Mouse (Mus musculus) midbrain, embryonic 11.5 days (tissue): ENCODE measurements at regions not wholly inside any gene's neighbourhood (a gene's known extent, or its start where the extent isn't known, plus 50 kb on each side); places are given as distances from the start of the nearest gene placed in this dataset.

Source experiments
- ATAC-seq: fragments of 200-750 bp; cut with Nextera tagmentation; 2 replicates; pipeline ENCODE4 v1.8.0; 2017; ENCODE audit warnings: moderate TSS enrichment, moderate library complexity; ENCODE audit not compliant: low FRiP score
- DNase-seq: peaks from one replicate; pipeline ENCODE4 v3.0.0; 2015; ENCODE audit warnings: low spot score; ENCODE audit errors: missing footprints
- H3K27ac ChIP-seq: fragments of 300-500 bp; sonication (generic); 2 replicates; pipeline ENCODE4 v1.5.1; 2014; ENCODE audit warnings: low read depth, low read length
- H3K27me3 ChIP-seq: fragments of 300-500 bp; sonication (generic); 2 replicates; pipeline ENCODE4 v1.6.1; 2014; ENCODE audit warnings: mild to moderate bottlenecking, low read length, moderate library complexity, mixed read lengths; ENCODE audit not compliant: control insufficient read depth, insufficient read depth
- H3K36me3 ChIP-seq: fragments of 300-500 bp; sonication (generic); 2 replicates; pipeline ENCODE4 v1.6.1; 2014; ENCODE audit warnings: mild to moderate bottlenecking, low read length, moderate library complexity, mixed read lengths; ENCODE audit not compliant: control insufficient read depth, insufficient read depth
- H3K4me1 ChIP-seq: fragments of 300-500 bp; sonication (generic); 2 replicates; pipeline ENCODE4 v1.6.1; 2014; ENCODE audit warnings: low read length; ENCODE audit not compliant: control insufficient read depth, insufficient read depth
- H3K4me2 ChIP-seq: fragments of 300-500 bp; sonication (generic); 2 replicates; pipeline ENCODE4 v1.6.1; 2014; ENCODE audit warnings: mild to moderate bottlenecking, moderate library complexity
- H3K4me3 ChIP-seq: fragments of 300-500 bp; sonication (generic); 2 replicates; pipeline ENCODE4 v1.5.1; 2014; ENCODE audit warnings: low read depth, low read length
- H3K9ac ChIP-seq: fragments of 300-500 bp; sonication (generic); 2 replicates; pipeline ENCODE4 v1.6.1; 2014; ENCODE audit warnings: low read length
- H3K9me3 ChIP-seq: fragments of 300-500 bp; sonication (generic); 2 replicates; pipeline ENCODE4 v1.6.1; 2016; ENCODE audit warnings: low read length; ENCODE audit not compliant: control insufficient read depth
- WGBS: fragments of 180-500 bp; shearing (Covaris S2); extraction: QIAGEN DNeasy Blood & Tissue Kit; methylation state at CpG from one replicate; pipeline ENCODE4 v1.1.7; 2014; 5-methylcytosine and 5-hydroxymethylcytosine counted together

DNA sequence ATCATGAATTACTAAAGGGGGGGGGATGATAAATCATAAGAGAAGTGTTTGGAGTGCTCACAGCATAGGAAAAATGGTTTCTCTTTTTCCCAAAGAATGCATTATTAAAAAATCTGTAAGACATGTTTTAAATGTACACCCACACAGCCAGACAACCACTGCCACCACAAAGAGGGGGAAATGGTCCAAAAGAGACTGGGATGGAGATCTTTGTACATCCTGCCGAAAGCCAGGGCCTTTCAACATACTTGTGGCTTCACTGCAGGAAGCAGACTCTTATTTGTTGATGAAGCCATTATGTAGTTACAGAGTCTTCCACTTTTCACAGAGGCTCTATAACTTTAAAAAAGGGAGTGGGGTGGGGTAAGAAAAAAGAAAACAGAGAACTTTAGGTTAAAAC, 96.8 kb upstream of the Epha3 start:
- no peak for DNase-seq
- H3K36me3 ChIP-seq: no peaks in the 10 kb centered on the region
- no peak overlapping the region for H3K27ac ChIP-seq
- H3K4me2 ChIP-seq: no peak overlapping the region
- ATAC-seq: no peak
- H3K9ac ChIP-seq: no peak overlapping the region
- no peaks in the 10 kb centered on the region for H3K9me3 ChIP-seq
- WGBS: 63% methylated on average over 1 of the region's 1 CpGs
- no peaks in the 10 kb centered on the region for H3K27me3 ChIP-seq
- no peak overlapping the region for H3K4me3 ChIP-seq
- peaks cover 3% of the 10 kb centered on the region; the same call in 1 of the 2 replicates for H3K4me1 ChIP-seq

DNA sequence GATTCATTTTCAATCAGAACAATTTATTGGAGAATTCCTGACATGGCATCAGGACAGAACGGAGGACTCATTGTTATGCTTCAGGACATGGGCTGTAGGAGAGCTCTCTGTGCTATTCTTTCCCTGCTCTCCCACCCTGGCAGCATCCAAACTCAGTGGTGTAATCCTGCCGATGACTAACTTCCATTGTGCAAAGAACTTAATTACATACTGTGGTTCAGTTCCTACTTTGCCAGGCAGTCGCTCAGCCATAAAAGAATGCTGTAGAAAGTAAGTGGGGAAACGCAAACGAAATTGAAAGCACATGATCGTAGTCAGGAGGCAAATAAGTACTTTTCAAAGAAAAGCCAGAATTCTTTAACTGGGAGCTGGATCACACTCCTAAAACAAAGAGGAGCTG, 94.2 kb upstream of the Epha3 start:
- Histone ChIP-seq H3K9me3 (no peaks in the 10 kb centered on the region), H3K9ac (peak overlapping the region; percentile 24; the same call in 1 of the 2 replicates), H3K4me1 (peaks cover 3% of the 10 kb centered on the region; the same call in 1 of the 2 replicates), H3K36me3 (no peaks in the 10 kb centered on the region), H3K27me3 (no peaks in the 10 kb centered on the region), H3K4me2 (peak overlapping the region; percentile 25; the same call in 1 of the 2 replicates), H3K4me3 (no peak overlapping the region), H3K27ac (no peak overlapping the region)
- DNase-seq (no peak), ATAC-seq (peak; percentile 87)
- WGBS: 8% methylated on average over 6 of the region's 6 CpGs

DNA sequence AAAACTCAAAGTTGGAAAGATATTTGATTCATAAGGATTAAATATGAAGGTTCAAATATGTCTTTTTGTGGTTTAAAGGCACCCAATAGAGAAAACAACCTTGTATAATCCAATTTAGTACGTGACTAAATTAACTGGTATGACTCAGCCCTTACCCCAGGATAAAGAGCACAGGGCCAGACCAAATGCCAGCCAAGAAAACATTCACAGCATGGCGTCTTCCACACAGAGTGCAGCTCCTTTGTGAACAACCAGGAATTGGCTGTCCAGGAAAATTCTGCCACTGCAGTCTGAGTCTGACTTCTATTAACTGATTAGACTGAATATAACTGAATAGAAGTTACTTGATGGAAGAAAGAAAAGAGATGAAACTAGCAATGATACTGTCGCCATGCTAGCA, 61.2 kb upstream of the Epha3 start:
- 0 out of 2 replicates have a peak, but pooled peaks have one; percentile 55 for ATAC-seq
- 56% methylated on average over 3 of the region's 3 CpGs for WGBS
- DNase-seq: no peak
- Histone ChIP-seq H3K27me3 (no peaks in the 10 kb centered on the region), H3K9me3 (no peaks in the 10 kb centered on the region), H3K27ac (no peak overlapping the region), H3K4me1 (no peaks in the 10 kb centered on the region), H3K36me3 (no peaks in the 10 kb centered on the region), H3K4me3 (no peak overlapping the region), H3K9ac (no peak overlapping the region), H3K4me2 (no peak overlapping the region)

DNA sequence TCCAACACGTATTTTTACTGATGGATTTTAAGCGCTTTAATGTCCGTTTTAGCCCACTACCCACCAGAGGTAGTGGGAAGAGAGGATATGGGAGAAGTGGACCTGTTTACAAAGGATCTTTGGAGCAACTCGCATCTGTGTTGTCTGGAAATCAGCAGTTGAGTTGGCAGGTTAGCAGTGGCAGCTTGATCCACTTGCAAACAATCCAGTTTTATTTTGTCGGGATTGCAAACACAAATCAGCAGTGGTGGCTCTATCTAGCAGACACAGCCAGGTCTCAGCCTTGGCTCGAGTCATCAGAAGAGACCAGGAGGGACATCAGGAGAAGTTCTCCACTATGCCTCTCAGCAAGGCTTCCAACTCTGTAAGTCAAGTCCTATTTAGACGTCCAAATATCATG, 57.2 kb upstream of the Epha3 start:
- Histone ChIP-seq H3K4me2 (no peak overlapping the region), H3K27me3 (no peaks in the 10 kb centered on the region), H3K4me1 (no peaks in the 10 kb centered on the region), H3K9me3 (no peaks in the 10 kb centered on the region), H3K4me3 (no peak overlapping the region), H3K9ac (no peak overlapping the region), H3K36me3 (no peaks in the 10 kb centered on the region), H3K27ac (no peak overlapping the region)
- 88% methylated on average over 7 of the region's 7 CpGs for WGBS
- DNase-seq (no peak), ATAC-seq (no peak)
